Mouse (Mus musculus) intestine, embryonic 14.5 days (tissue): ENCODE measurements at regions not wholly inside any gene's neighbourhood (a gene's known extent, or its start where the extent isn't known, plus 50 kb on each side); places are given as distances from the start of the nearest gene placed in this dataset.

ENCODE experiments used
- ATAC-seq: fragments of 200-750 bp; cut with Nextera tagmentation; replicated peaks from 2 replicates; pipeline ENCODE4 v1.8.0; 2017; ENCODE audit warnings: low read depth, moderate number of reproducible peaks, moderate TSS enrichment, moderate library complexity; ENCODE audit not compliant: low FRiP score, low TSS enrichment
- DNase-seq: peaks from one replicate; pipeline ENCODE4 v3.0.0-alpha.2; 2018; ENCODE audit warnings: low spot score
- H3K27ac ChIP-seq: fragments of 300-500 bp; sonication (generic); 2 replicates; pipeline ENCODE4 v1.5.1; 2014; ENCODE audit warnings: low read depth, mild to moderate bottlenecking, control low read depth
- H3K27me3 ChIP-seq: fragments of 300-500 bp; sonication (generic); replicated peaks from 2 replicates; pipeline ENCODE4 v1.6.1; 2014; ENCODE audit warnings: low read length, control low read depth; ENCODE audit not compliant: control insufficient read depth, insufficient read depth
- H3K36me3 ChIP-seq: fragments of 300-500 bp; sonication (generic); 2 replicates; pipeline ENCODE4 v1.6.1; 2014; ENCODE audit warnings: low read length, control low read depth; ENCODE audit not compliant: control insufficient read depth, insufficient read depth
- H3K4me1 ChIP-seq: fragments of 300-500 bp; sonication (generic); replicated peaks from 2 replicates; pipeline ENCODE4 v1.6.1; 2014; ENCODE audit warnings: low read length, control low read depth, mixed read lengths; ENCODE audit not compliant: control insufficient read depth, insufficient read depth
- H3K4me2 ChIP-seq: fragments of 300-500 bp; sonication (generic); 2 replicates; pipeline ENCODE4 v1.6.1; 2014; ENCODE audit warnings: low read length
- H3K4me3 ChIP-seq: fragments of 300-500 bp; sonication (generic); 2 replicates; pipeline ENCODE4 v1.5.1; 2014; ENCODE audit warnings: low read depth, low read length, control low read depth, mixed read lengths
- H3K9ac ChIP-seq: fragments of 300-500 bp; sonication (generic); 2 replicates; pipeline ENCODE4 v1.6.1; 2014; ENCODE audit warnings: mild to moderate bottlenecking, low read length
- H3K9me3 ChIP-seq: fragments of 300-500 bp; sonication (generic); 2 replicates; pipeline ENCODE4 v1.6.1; 2016; ENCODE audit warnings: low read length, control low read depth; ENCODE audit not compliant: control insufficient read depth
- WGBS: fragments of 180-500 bp; shearing (Covaris S2); extraction: QIAGEN DNeasy Blood & Tissue Kit; methylation state at CpG from one replicate; pipeline ENCODE4 v1.1.7; 2014; 5-methylcytosine and 5-hydroxymethylcytosine counted together

- 89% methylated on average over 2 of the region's 2 CpGs for WGBS
- Histone ChIP-seq H3K36me3 (no peaks in the 10 kb centered on the region), H3K27ac (no peak overlapping the region), H3K9me3 (no peaks in the 10 kb centered on the region), H3K4me1 (peaks cover 8% of the 10 kb centered on the region), H3K4me3 (no peak overlapping the region), H3K27me3 (0 out of 2 replicates have a peak, but pooled peaks cover 6% of the 10 kb centered on the region), H3K9ac (no peak overlapping the region), H3K4me2 (no peak overlapping the region)
- DNase-seq = no peak
- ATAC-seq = no peak
These were observed 75.1 kb upstream of the Mrps9 start for GRCm38 (mm10) chr1:42775893-42776287.

GRCm38 (mm10) chr1:42777416-42777815, 73.6 kb upstream of the Mrps9 start:
- Histone ChIP-seq H3K4me2 (no peak overlapping the region), H3K9ac (no peak overlapping the region), H3K27me3 (no peaks in the 10 kb centered on the region), H3K4me3 (no peak overlapping the region), H3K4me1 (peaks cover 3% of the 10 kb centered on the region; the same call in 1 of the 2 replicates), H3K27ac (no peak overlapping the region), H3K9me3 (no peaks in the 10 kb centered on the region), H3K36me3 (no peaks in the 10 kb centered on the region)
- DNase-seq (no peak), ATAC-seq (no peak)
- 88% methylated on average over 1 of the region's 1 CpGs for WGBS

- ATAC-seq (no peak), DNase-seq (peak; percentile 67)
- Histone ChIP-seq H3K9me3 (no peaks in the 10 kb centered on the region), H3K36me3 (no peaks in the 10 kb centered on the region), H3K4me1 (peaks cover 3% of the 10 kb centered on the region; the same call in 1 of the 2 replicates), H3K4me2 (no peak overlapping the region), H3K9ac (no peak overlapping the region), H3K4me3 (no peak overlapping the region), H3K27me3 (no peaks in the 10 kb centered on the region), H3K27ac (no peak overlapping the region)
- WGBS = 40% methylated on average over 5 of the region's 5 CpGs
These were observed 71.3 kb upstream of the Mrps9 start for GRCm38 (mm10) chr1:42779761-42780160.

- no peak for DNase-seq
- H3K9me3 ChIP-seq = no peaks in the 10 kb centered on the region
- no peak overlapping the region for H3K4me2 ChIP-seq
- no peaks in the 10 kb centered on the region for H3K27me3 ChIP-seq
- WGBS = 65% methylated on average over 15 of the region's 15 CpGs
- ATAC-seq = no peak
- H3K9ac ChIP-seq = no peak overlapping the region
- H3K4me3 ChIP-seq = no peak overlapping the region
- no peak overlapping the region for H3K27ac ChIP-seq
- no peaks in the 10 kb centered on the region for H3K36me3 ChIP-seq
- peaks cover 3% of the 10 kb centered on the region; the same call in 1 of the 2 replicates for H3K4me1 ChIP-seq
These were observed 70.8 kb upstream of the Mrps9 start for GRCm38 (mm10) chr1:42780266-42780665.

- no peak overlapping the region for H3K27ac ChIP-seq
- H3K36me3 ChIP-seq = no peaks in the 10 kb centered on the region
- H3K9ac ChIP-seq = no peak overlapping the region
- 40% methylated on average over 8 of the region's 8 CpGs for WGBS
- no peaks in the 10 kb centered on the region for H3K27me3 ChIP-seq
- H3K9me3 ChIP-seq = no peaks in the 10 kb centered on the region
- ATAC-seq (no peak), DNase-seq (no peak)
- H3K4me2 ChIP-seq = no peak overlapping the region
- H3K4me3 ChIP-seq = no peak overlapping the region
- peaks cover 3% of the 10 kb centered on the region; the same call in 1 of the 2 replicates for H3K4me1 ChIP-seq
These were observed 69.5 kb upstream of the Mrps9 start for GRCm38 (mm10) chr1:42781533-42781932.

GRCm38 (mm10) chr1:42783072-42783672, 67.9 kb upstream of the Mrps9 start:
- DNase-seq (no peak), ATAC-seq (no peak)
- Histone ChIP-seq H3K4me2 (no peak overlapping the region), H3K27ac (no peak overlapping the region), H3K4me3 (no peak overlapping the region), H3K4me1 (peaks cover 3% of the 10 kb centered on the region; the same call in 1 of the 2 replicates), H3K36me3 (no peaks in the 10 kb centered on the region), H3K27me3 (no peaks in the 10 kb centered on the region), H3K9me3 (no peaks in the 10 kb centered on the region), H3K9ac (no peak overlapping the region)
- WGBS = 86% methylated on average over 7 of the region's 7 CpGs

- no peaks in the 10 kb centered on the region for H3K27me3 ChIP-seq
- ATAC-seq (no peak), DNase-seq (no peak)
- H3K4me2 ChIP-seq = no peak overlapping the region
- WGBS = 33% methylated on average over 7 of the region's 7 CpGs
- no peak overlapping the region for H3K9ac ChIP-seq
- H3K27ac ChIP-seq = no peak overlapping the region
- no peak overlapping the region for H3K4me3 ChIP-seq
- no peaks in the 10 kb centered on the region for H3K9me3 ChIP-seq
- no peaks in the 10 kb centered on the region; the same call in 1 of the 2 replicates for H3K4me1 ChIP-seq
- H3K36me3 ChIP-seq = no peaks in the 10 kb centered on the region
These were observed 63.8 kb upstream of the Mrps9 start for GRCm38 (mm10) chr1:42787240-42787639.

GRCm38 (mm10) chr1:42788413-42788812, 62.6 kb upstream of the Mrps9 start:
- 71% methylated on average over 6 of the region's 6 CpGs for WGBS
- H3K36me3 ChIP-seq = no peaks in the 10 kb centered on the region

More at GRCm38 (mm10) chr1:42788413-42788812, 62.6 kb upstream of the Mrps9 start:
- Histone ChIP-seq H3K4me1 (no peaks in the 10 kb centered on the region), H3K9me3 (no peaks in the 10 kb centered on the region), H3K4me2 (no peak overlapping the region), H3K4me3 (no peak overlapping the region), H3K9ac (no peak overlapping the region), H3K27ac (no peak overlapping the region), H3K27me3 (no peaks in the 10 kb centered on the region)
- no peak for ATAC-seq
- no peak for DNase-seq
